Mouse (Mus musculus) CD8-positive naive resting alpha-beta T cell, adult 2 months (primary cell): ENCODE measurements at regions not wholly inside any gene's neighbourhood (a gene's known extent, or its start where the extent isn't known, plus 50 kb on each side); places are given as distances from the start of the nearest gene placed in this dataset.
A peak's percentile ranks its signal among the peaks of the same experiment; 100 is the strongest.
"Not testable (repeated sequence)": the region's sequence is repeated elsewhere in the genome, so short reads cannot be mapped to it uniquely, and the experiment has no call there.

Source experiments
- DNase-seq, 2 experiments: peaks; one replicate each; pipeline ENCODE4 v3.0.0; 2022; ENCODE audit warnings: low read depth in 2 of 2, low spot score in 2 of 2

- DNase-seq: no peak
Observed at GRCm38 (mm10) chr7:118320307-118320706, 76.8 kb upstream of the Smg1 start.

GRCm38 (mm10) chr7:118318432-118319135 is 75.1 kb upstream of the Smg1 start:
- DNase-seq: no peak

GRCm38 (mm10) chr7:118314886-118315285 is 71.4 kb upstream of the Smg1 start:
- not testable (repeated sequence) for DNase-seq

- DNase-seq: no peak
Observed at GRCm38 (mm10) chr7:118314228-118314658, 70.8 kb upstream of the Smg1 start.

GRCm38 (mm10) chr7:118313818-118314217 is 70.3 kb upstream of the Smg1 start:
- no peak for DNase-seq

GRCm38 (mm10) chr7:118309733-118310132 is 66.3 kb upstream of the Smg1 start:
- no peak for DNase-seq

- no peak for DNase-seq
Observed at GRCm38 (mm10) chr7:118308882-118309281, 65.4 kb upstream of the Smg1 start.

GRCm38 (mm10) chr7:118304812-118305211 is 61.3 kb upstream of the Smg1 start:
- DNase-seq: peak; percentile 65 to 81

GRCm38 (mm10) chr7:118304338-118304737 is 60.9 kb upstream of the Smg1 start:
- DNase-seq: no peak

GRCm38 (mm10) chr7:118303921-118304320 is 60.5 kb upstream of the Smg1 start:
- no peak for DNase-seq

GRCm38 (mm10) chr7:118300678-118301342 is 57.3 kb upstream of the Smg1 start:
- DNase-seq: no peak

- peak; percentile 55 to 63 for DNase-seq
Observed at GRCm38 (mm10) chr7:118297613-118298012, 54.1 kb upstream of the Smg1 start.

- no peak for DNase-seq
Observed at GRCm38 (mm10) chr7:118296856-118297518, 53.5 kb upstream of the Smg1 start.

- no peak for DNase-seq
Observed at GRCm38 (mm10) chr7:118295855-118296254, 52.4 kb upstream of the Smg1 start.

GRCm38 (mm10) chr7:118295275-118295674 is 51.8 kb upstream of the Smg1 start:
- peak; percentile 40 to 65 for DNase-seq

- no peak for DNase-seq
Observed at GRCm38 (mm10) chr7:118294637-118295036, 51.2 kb upstream of the Smg1 start.
